Mouse (Mus musculus) olfactory bulb, adult 2 months (tissue): Measurements from ENCODE around the gene Cort.

Experiments
- CTCF ChIP-seq: fragments of 200-500 bp; IDR thresholded peaks from 2 replicates; pipeline ENCODE4 v1.5.1; 2012; ENCODE audit warnings: low read depth, mild to moderate bottlenecking, low read length, moderate library complexity; ENCODE audit not compliant: insufficient read depth
- POLR2A ChIP-seq: fragments of 200-500 bp; IDR thresholded peaks from 2 replicates; pipeline ENCODE4 v1.6.1; 2012; ENCODE audit warnings: mild to moderate bottlenecking, low read depth, low read length, moderate library complexity; ENCODE audit not compliant: insufficient read depth

DNA sequence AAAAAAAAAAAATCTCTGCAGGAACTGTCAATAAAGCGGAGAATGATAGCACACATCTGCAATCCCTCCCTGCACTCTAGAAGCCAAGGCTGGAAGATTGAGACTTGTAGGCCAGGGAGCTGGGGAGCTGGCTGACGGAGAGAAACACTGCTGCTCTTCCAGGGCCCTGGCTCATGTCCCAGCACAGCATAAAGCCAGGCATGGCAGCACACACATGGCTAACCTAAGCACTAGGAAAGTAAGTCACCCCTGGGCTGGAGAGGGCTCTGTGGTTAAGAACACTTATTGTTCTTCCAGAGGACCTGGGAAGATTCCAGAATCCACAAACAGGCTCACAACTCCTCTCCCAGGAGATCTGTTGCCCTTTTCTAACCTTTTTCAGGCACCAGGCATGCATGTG is 46.1 kb upstream of the Cort start:
- TF ChIP-seq CTCF (no peak), POLR2A (no peak)
